Mouse (Mus musculus): ENCODE measurements around the gene Plod2. TPM values are rescaled to one million over a fixed set of nuclear protein-coding genes. Genes with fewer than 3 reads are reported as not detected.

The Plod2 gene
- polyA plus RNA-seq, 1 experiment from 2014 or later: 37.1 TPM

DNA sequence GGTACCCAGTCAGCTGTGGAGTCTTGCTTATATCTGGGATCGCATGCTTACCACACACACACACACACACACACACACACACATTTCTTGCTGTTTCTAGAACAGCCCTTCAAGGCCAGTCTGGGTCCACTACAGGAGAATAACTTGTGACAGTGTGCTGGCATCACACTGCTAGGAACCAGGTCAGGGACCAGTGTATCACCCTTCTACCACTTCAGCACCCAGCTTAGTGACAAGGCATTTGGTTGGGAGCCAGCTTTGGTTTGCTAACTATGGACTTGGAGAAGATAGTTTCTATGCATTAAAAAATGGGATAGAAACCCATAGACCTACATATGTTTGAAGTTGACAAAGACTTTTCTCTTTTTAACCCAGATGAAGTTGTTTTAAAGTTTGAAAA is 46.2 kb downstream of the Plod2 start:
- Histone ChIP-seq H3K9me3 (ENCODE audit: control insufficient read depth, low read length) (no peaks in the 10 kb centered on the region), H3K36me3 (ENCODE audit: control insufficient read depth, insufficient read depth, low read length) (peaks cover 34% of the 10 kb centered on the region), H3K9ac (ENCODE audit: low read depth, low read length) (no peak overlapping the region), H3K27ac (ENCODE audit: low read depth, low read length) (no peak overlapping the region), H3K4me3 (ENCODE audit: low read length) (no peak overlapping the region), H3K27me3 (ENCODE audit: control insufficient read depth, insufficient read depth, low read length) (no peaks in the 10 kb centered on the region), H3K4me1 (ENCODE audit: control insufficient read depth, insufficient read depth, low read length) (no peaks in the 10 kb centered on the region), H3K4me2 (replicated peaks; ENCODE audit: low read depth, low read length) (no peak overlapping the region)
- 94% methylated on average over 1 of the region's 1 CpGs for WGBS
- ATAC-seq (ENCODE audit: low FRiP score, low TSS enrichment): no peak

DNA sequence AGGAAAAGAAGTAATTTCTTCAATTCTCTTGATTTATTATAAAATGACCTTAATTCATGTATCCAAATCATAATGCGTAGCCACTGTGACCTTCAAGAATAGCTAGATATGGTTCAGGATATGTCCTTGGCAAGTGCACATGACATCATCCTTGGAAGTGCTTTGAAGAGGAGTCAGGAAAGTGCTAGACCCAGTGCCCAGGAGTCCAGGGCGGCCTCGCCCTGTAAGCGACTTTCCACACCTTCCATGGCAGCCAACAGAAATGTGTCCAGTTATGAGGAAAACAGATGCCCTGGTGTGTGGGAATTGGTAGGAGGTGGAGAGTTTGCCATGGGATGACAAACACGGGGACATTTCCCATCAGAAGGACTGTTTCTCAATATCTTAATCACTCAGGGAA is 47.0 kb downstream of the Plod2 start:
- Histone ChIP-seq H3K4me3 (ENCODE audit: low read length) (no peak overlapping the region), H3K36me3 (ENCODE audit: control insufficient read depth, insufficient read depth, low read length) (peaks cover 36% of the 10 kb centered on the region), H3K4me1 (ENCODE audit: control insufficient read depth, insufficient read depth, low read length) (no peaks in the 10 kb centered on the region), H3K27ac (ENCODE audit: low read depth, low read length) (no peak overlapping the region), H3K27me3 (ENCODE audit: control insufficient read depth, insufficient read depth, low read length) (no peaks in the 10 kb centered on the region), H3K9ac (ENCODE audit: low read depth, low read length) (no peak overlapping the region), H3K9me3 (ENCODE audit: control insufficient read depth, low read length) (no peaks in the 10 kb centered on the region), H3K4me2 (replicated peaks; ENCODE audit: low read depth, low read length) (no peak overlapping the region)
- no peak for ATAC-seq (ENCODE audit: low FRiP score, low TSS enrichment)
- 85% methylated on average over 5 of the region's 5 CpGs for WGBS

DNA sequence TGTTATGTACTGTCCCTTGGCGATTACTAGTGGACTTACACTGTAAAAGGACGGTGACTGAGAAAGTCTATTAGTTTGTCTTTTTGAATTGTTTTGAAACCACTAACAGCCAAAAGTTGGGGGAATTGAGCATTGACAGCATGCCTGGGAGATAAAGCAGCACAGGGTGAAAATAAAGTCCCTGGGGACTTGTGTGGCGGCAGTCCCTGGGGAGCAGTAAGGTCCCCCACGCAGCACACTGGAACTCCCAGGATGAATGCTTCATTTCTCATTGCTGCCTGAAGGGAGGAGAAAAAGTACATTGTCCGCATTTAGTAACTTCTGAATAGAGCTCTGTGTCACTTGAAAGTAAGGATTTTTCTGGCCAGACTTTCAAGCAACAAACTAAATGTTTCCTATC is 49.5 kb downstream of the Plod2 start:
- H3K4me1 ChIP-seq (ENCODE audit: control insufficient read depth, insufficient read depth, low read length): no peaks in the 10 kb centered on the region
- H3K4me2 ChIP-seq (replicated peaks; ENCODE audit: low read depth, low read length): no peak overlapping the region
- no peak overlapping the region for H3K9ac ChIP-seq (ENCODE audit: low read depth, low read length)
- H3K27ac ChIP-seq (ENCODE audit: low read depth, low read length): no peak overlapping the region
- H3K9me3 ChIP-seq (ENCODE audit: control insufficient read depth, low read length): no peaks in the 10 kb centered on the region
- ATAC-seq (ENCODE audit: low FRiP score, low TSS enrichment): no peak
- WGBS: 96% methylated on average over 5 of the region's 5 CpGs
- no peak overlapping the region for H3K4me3 ChIP-seq (ENCODE audit: low read length)
- H3K27me3 ChIP-seq (ENCODE audit: control insufficient read depth, insufficient read depth, low read length): no peaks in the 10 kb centered on the region
- H3K36me3 ChIP-seq (ENCODE audit: control insufficient read depth, insufficient read depth, low read length): peaks cover 38% of the 10 kb centered on the region

DNA sequence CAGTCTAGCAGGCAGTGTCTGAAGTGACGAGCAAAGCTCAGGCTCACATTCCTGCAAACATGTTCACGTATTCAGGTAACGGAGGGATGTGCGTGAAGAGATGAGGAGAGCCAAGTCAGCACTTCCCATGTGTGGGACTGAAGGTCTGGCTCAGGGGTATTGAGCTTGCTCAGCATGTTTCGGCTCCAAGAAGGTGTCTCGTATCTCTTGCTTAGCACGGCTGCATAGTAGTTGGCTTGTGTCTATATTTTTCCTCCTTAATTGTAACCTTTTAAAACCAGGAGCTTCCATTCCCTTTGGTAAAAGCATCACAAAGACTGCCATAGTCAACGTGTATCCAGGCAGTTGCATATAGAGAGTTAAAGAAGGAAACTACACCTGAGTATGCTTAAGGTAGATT is 50.7 kb downstream of the Plod2 start:
- 87% methylated on average over 8 of the region's 8 CpGs for WGBS
- no peak for ATAC-seq (ENCODE audit: low FRiP score, low TSS enrichment)
- Histone ChIP-seq H3K9me3 (ENCODE audit: control insufficient read depth, low read length) (no peaks in the 10 kb centered on the region), H3K27me3 (ENCODE audit: control insufficient read depth, insufficient read depth, low read length) (no peaks in the 10 kb centered on the region), H3K4me2 (replicated peaks; ENCODE audit: low read depth, low read length) (no peak overlapping the region), H3K4me1 (ENCODE audit: control insufficient read depth, insufficient read depth, low read length) (no peaks in the 10 kb centered on the region), H3K9ac (ENCODE audit: low read depth, low read length) (no peak overlapping the region), H3K4me3 (ENCODE audit: low read length) (no peak overlapping the region), H3K27ac (ENCODE audit: low read depth, low read length) (no peak overlapping the region), H3K36me3 (ENCODE audit: control insufficient read depth, insufficient read depth, low read length) (peaks cover 28% of the 10 kb centered on the region)

DNA sequence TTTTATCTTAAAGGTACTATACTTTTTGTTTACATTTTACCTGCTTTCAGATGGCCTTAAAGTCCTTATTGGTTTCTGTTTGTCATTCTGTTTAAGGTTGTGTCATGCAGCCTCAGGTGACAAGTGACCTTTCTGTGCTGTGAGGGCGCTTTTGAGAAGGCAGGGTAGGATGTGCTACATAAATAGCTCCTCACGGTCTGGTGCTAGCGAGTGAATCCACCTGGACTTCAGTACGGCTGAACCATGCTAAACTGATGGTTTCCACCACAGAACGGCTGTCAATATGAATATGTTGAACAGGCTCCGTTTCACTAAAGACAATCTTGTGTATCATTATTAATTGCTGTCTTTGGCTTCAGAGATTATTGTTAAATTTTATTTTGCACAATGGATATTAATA is 52.5 kb downstream of the Plod2 start:
- Histone ChIP-seq H3K4me2 (replicated peaks; ENCODE audit: low read depth, low read length) (no peak overlapping the region), H3K36me3 (ENCODE audit: control insufficient read depth, insufficient read depth, low read length) (peaks cover 20% of the 10 kb centered on the region; the same call in 1 of the 2 replicates), H3K9me3 (ENCODE audit: control insufficient read depth, low read length) (no peaks in the 10 kb centered on the region), H3K27me3 (ENCODE audit: control insufficient read depth, insufficient read depth, low read length) (no peaks in the 10 kb centered on the region), H3K9ac (ENCODE audit: low read depth, low read length) (no peak overlapping the region), H3K4me1 (ENCODE audit: control insufficient read depth, insufficient read depth, low read length) (no peaks in the 10 kb centered on the region), H3K27ac (ENCODE audit: low read depth, low read length) (no peak overlapping the region), H3K4me3 (ENCODE audit: low read length) (no peak overlapping the region)
- ATAC-seq (ENCODE audit: low FRiP score, low TSS enrichment): no peak
- 54% methylated on average over 6 of the region's 6 CpGs for WGBS

DNA sequence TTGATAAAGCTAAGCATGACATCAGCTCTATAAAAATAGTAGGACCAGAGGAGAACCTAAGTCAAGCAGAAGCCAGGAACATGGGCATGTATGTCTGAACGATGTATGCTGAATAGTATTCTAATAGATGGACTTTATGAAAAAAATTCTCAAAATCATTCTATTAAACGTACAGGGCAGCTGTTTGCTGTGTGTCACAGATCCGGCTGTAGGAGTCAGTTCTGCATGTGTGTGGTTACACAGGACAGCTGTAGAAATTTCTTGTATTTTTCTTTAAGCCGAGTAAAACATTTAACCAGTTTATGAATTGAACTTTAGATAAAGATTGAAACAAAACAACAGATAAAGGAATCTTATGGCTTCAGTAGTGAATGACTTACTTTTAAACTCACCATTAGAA is 53.3 kb downstream of the Plod2 start:
- H3K27ac ChIP-seq (ENCODE audit: low read depth, low read length): no peak overlapping the region
- no peaks in the 10 kb centered on the region for H3K27me3 ChIP-seq (ENCODE audit: control insufficient read depth, insufficient read depth, low read length)
- 86% methylated on average over 4 of the region's 4 CpGs for WGBS
- H3K9me3 ChIP-seq (ENCODE audit: control insufficient read depth, low read length): no peaks in the 10 kb centered on the region
- H3K4me3 ChIP-seq (ENCODE audit: low read length): no peak overlapping the region
- H3K9ac ChIP-seq (ENCODE audit: low read depth, low read length): no peak overlapping the region
- peaks cover 15% of the 10 kb centered on the region; the same call in 1 of the 2 replicates for H3K36me3 ChIP-seq (ENCODE audit: control insufficient read depth, insufficient read depth, low read length)
- ATAC-seq (ENCODE audit: low FRiP score, low TSS enrichment): no peak
- no peak overlapping the region for H3K4me2 ChIP-seq (replicated peaks; ENCODE audit: low read depth, low read length)
- no peaks in the 10 kb centered on the region for H3K4me1 ChIP-seq (ENCODE audit: control insufficient read depth, insufficient read depth, low read length)

DNA sequence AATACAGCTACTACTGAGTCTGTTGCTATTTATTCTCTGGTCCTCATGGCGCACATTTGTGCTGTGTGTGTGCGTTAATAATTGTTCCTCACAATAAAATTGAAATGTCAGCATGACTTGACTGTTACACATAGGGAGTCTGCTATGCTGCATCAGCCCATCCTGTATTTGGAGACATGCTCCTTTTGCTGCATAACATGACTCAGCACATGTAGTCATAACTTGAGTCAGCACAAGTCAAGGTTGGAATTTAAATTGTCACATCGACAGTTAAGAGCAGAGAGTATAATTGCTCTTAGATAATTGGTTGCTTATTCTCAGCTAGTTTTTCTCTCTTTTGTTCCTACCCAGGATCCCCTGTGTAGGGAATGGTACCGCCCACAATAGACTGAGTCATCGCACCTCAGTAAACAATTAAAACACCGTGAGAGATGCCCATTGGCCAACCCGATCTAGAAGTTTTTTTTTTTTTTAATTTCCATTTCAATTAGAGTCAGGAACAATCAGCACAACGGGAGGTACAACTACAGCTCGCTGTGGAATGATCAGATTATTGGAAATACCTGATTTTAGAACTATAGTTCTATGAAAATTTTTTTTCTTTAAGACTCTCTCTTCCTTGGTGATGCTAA is 55.0 kb downstream of the Plod2 start:
- H3K36me3 ChIP-seq (ENCODE audit: control insufficient read depth, insufficient read depth, low read length): peaks cover 15% of the 10 kb centered on the region; the same call in 1 of the 2 replicates
- no peak for ATAC-seq (ENCODE audit: low FRiP score, low TSS enrichment)
- H3K4me2 ChIP-seq (replicated peaks; ENCODE audit: low read depth, low read length): no peak overlapping the region
- no peaks in the 10 kb centered on the region for H3K27me3 ChIP-seq (ENCODE audit: control insufficient read depth, insufficient read depth, low read length)
- no peak overlapping the region for H3K27ac ChIP-seq (ENCODE audit: low read depth, low read length)
- 92% methylated on average over 9 of the region's 9 CpGs for WGBS
- no peak overlapping the region for H3K4me3 ChIP-seq (ENCODE audit: low read length)
- H3K9ac ChIP-seq (ENCODE audit: low read depth, low read length): no peak overlapping the region
- no peaks in the 10 kb centered on the region for H3K4me1 ChIP-seq (ENCODE audit: control insufficient read depth, insufficient read depth, low read length)
- no peaks in the 10 kb centered on the region for H3K9me3 ChIP-seq (ENCODE audit: control insufficient read depth, low read length)

DNA sequence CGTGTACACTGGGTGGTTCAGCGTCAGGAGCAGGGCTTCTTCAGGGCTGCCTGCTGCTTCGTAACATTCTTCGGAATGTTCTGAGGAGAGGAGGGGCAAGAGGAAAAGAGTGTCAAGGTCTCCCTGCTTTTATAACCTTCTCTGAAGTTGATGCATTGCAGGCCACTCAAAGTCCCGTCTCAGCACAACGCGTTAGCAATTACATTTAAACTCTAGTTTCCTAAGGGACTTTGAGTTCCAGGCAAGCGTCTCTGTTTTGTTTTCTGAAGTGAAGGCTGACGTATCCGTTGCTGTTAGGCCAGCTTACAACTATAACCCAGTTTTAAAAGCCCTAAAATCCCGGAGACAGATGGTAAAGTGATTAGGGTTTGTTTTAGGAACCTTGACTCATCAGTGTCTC is 55.8 kb downstream of the Plod2 start:
- H3K4me1 ChIP-seq (ENCODE audit: control insufficient read depth, insufficient read depth, low read length): no peaks in the 10 kb centered on the region
- peaks cover 15% of the 10 kb centered on the region; the same call in 1 of the 2 replicates for H3K36me3 ChIP-seq (ENCODE audit: control insufficient read depth, insufficient read depth, low read length)
- no peaks in the 10 kb centered on the region for H3K27me3 ChIP-seq (ENCODE audit: control insufficient read depth, insufficient read depth, low read length)
- H3K27ac ChIP-seq (ENCODE audit: low read depth, low read length): no peak overlapping the region
- 21% methylated on average over 11 of the region's 11 CpGs for WGBS
- H3K9me3 ChIP-seq (ENCODE audit: control insufficient read depth, low read length): no peaks in the 10 kb centered on the region
- no peak overlapping the region for H3K4me3 ChIP-seq (ENCODE audit: low read length)
- H3K4me2 ChIP-seq (replicated peaks; ENCODE audit: low read depth, low read length): no peak overlapping the region
- peak; percentile 57; the same call in 1 of the 2 replicates for ATAC-seq (ENCODE audit: low FRiP score, low TSS enrichment)
- no peak overlapping the region for H3K9ac ChIP-seq (ENCODE audit: low read depth, low read length)

DNA sequence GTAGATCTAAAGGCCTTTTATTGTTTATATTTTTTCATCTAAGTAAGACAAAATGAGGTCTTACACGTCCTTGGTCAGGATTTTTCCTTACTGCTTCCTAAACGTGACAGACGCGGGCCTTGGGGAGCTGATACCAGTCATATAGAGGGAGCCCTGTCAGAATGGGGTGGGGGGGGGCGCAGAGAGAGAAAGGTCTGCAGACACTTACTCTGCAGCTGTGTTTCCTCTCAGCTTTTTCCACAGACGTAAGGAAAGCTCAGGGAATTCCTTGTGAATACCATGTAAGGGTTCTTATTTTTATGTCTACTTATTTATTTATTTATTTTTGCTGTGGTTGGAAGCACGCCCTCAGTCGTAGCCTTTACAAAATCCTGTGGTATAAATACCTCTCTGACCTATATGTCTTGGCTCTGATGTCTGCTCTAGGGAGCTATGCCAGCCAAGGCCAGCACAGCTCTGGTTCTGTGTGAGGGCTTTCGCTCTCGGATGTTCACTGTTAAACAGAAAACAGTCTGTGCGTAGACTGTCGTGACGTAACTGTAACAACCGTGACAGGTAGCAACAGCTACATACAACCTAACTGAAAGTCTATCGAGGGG is 58.0 kb downstream of the Plod2 start:
- H3K9me3 ChIP-seq (ENCODE audit: control insufficient read depth, low read length): no peaks in the 10 kb centered on the region
- H3K27ac ChIP-seq (ENCODE audit: low read depth, low read length): no peak overlapping the region
- no peaks in the 10 kb centered on the region for H3K27me3 ChIP-seq (ENCODE audit: control insufficient read depth, insufficient read depth, low read length)
- WGBS: 91% methylated on average over 15 of the region's 15 CpGs
- no peak for ATAC-seq (ENCODE audit: low FRiP score, low TSS enrichment)
- no peak overlapping the region for H3K9ac ChIP-seq (ENCODE audit: low read depth, low read length)
- no peak overlapping the region for H3K4me3 ChIP-seq (ENCODE audit: low read length)
- peaks cover 10% of the 10 kb centered on the region; the same call in 1 of the 2 replicates for H3K36me3 ChIP-seq (ENCODE audit: control insufficient read depth, insufficient read depth, low read length)
- H3K4me1 ChIP-seq (ENCODE audit: control insufficient read depth, insufficient read depth, low read length): no peaks in the 10 kb centered on the region
- no peak overlapping the region for H3K4me2 ChIP-seq (replicated peaks; ENCODE audit: low read depth, low read length)
